Mouse (Mus musculus): ENCODE results near the gene Gm14296. TPM values are rescaled to one million over a fixed set of nuclear protein-coding genes. Genes with fewer than 3 reads are reported as not detected.
"Not testable (repeated sequence)": the region's sequence is repeated elsewhere in the genome, so short reads cannot be mapped to it uniquely, and the experiment has no call there.

Gene Gm14296
- 1 to 10 TPM; 3.2 to 3.5 TPM for total RNA-seq (2021)
- long read RNA-seq, experiment 1: 0 reads
- long read RNA-seq, experiment 2: 0 reads

GRCm38 (mm10) chr2:176927709-176928108, at the start of gene Gm14296:
TSS of gene Gm14296 (minus strand) at chr2:176927809.
- DNase-seq; intact Hi-C loops (cut with DNase I): not testable (repeated sequence)

DNA sequence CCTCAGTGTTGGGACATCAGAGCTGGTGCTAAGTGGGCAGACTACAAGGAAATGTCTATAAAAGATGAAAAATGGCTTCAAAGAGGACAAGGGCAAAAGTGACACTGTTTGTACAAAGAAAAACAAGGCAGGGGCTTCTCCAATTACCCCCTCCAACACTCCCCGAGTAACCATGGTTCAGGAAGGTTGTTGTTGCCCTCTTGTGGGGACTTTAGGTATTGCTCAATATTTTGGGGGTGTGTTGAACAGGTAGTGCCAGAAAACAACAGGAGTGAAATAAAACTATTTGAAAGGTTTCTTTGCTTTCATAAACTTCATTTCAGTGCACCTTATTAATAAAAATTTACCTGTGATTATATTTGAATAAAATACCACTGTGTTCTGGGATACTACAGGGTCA, 22.1 kb downstream of the Gm14296 start:
- intact Hi-C loops (cut with DNase I); DNase-seq: not testable (repeated sequence)

Other genes with a start within 250 kb of the Gm14296 start
- gene Gm14305, start 219.5 kb downstream of the Gm14296 start, total RNA-seq (2021): 1 to 10 TPM; 6.7 to 7.2 TPM
- gene Gm14295, start 129.2 kb downstream of the Gm14296 start, total RNA-seq (2021): 1 to 10 TPM; 4.6 to 6.3 TPM
- not detected for gene Gm14408, start 96.7 kb downstream of the Gm14296 start, total RNA-seq (2021)
- 10 to 100 TPM; 41.7 to 53.3 TPM for gene Gm14419, start 73.1 kb upstream of the Gm14296 start, total RNA-seq (2021)
- under 1 TPM in 1 of 2 experiments, not detected in 1; 0.59 TPM for gene Gm14401, start 146.5 kb upstream of the Gm14296 start, total RNA-seq (2021)

All from heart, postnatal 14 days (tissue).